Mouse (Mus musculus) embryonic facial prominence, embryonic 11.5 days (tissue): ENCODE measurements around the gene Usb1. TPM values are rescaled to one million over a fixed set of nuclear protein-coding genes. Genes with fewer than 3 reads are reported as not detected.

Experiments used
- ATAC-seq: fragments of 200-750 bp; cut with Nextera tagmentation; replicated peaks from 2 replicates; pipeline ENCODE4 v1.8.0; 2017; ENCODE audit warnings: low read depth; ENCODE audit not compliant: insufficient number of reproducible peaks, low FRiP score, low TSS enrichment
- DNase-seq: peaks from one replicate; pipeline ENCODE4 v3.0.0-alpha.2; 2015; ENCODE audit warnings: low spot score
- H3K27ac ChIP-seq: fragments of 300-500 bp; sonication (generic); replicated peaks from 2 replicates; pipeline ENCODE4 v1.5.1; 2014; ENCODE audit warnings: mild to moderate bottlenecking, low read depth, low read length, control low read depth
- H3K27me3 ChIP-seq: fragments of 300-500 bp; sonication (generic); 2 replicates; pipeline ENCODE4 v1.6.1; 2014; ENCODE audit warnings: mild to moderate bottlenecking, low read length, moderate library complexity, mixed read lengths; ENCODE audit not compliant: control insufficient read depth, insufficient read depth
- H3K36me3 ChIP-seq: fragments of 300-500 bp; sonication (generic); replicated peaks from 2 replicates; pipeline ENCODE4 v1.6.1; 2014; ENCODE audit warnings: low read depth, mild to moderate bottlenecking, low read length, moderate library complexity, mixed read lengths; ENCODE audit not compliant: control insufficient read depth, insufficient read depth
- H3K4me1 ChIP-seq: fragments of 300-500 bp; sonication (generic); 2 replicates; pipeline ENCODE4 v1.6.1; 2014; ENCODE audit warnings: low read length, mixed read lengths; ENCODE audit not compliant: control insufficient read depth, insufficient read depth
- H3K4me2 ChIP-seq: fragments of 300-500 bp; sonication (generic); 2 replicates; pipeline ENCODE4 v1.6.1; 2014; ENCODE audit warnings: low read depth, mild to moderate bottlenecking, control low read depth, low read length, moderate library complexity
- H3K4me3 ChIP-seq: fragments of 300-500 bp; sonication (generic); 2 replicates; pipeline ENCODE4 v1.5.1; 2014; ENCODE audit warnings: low read depth, low read length, control low read depth
- H3K9ac ChIP-seq: fragments of 300-500 bp; sonication (generic); replicated peaks from 2 replicates; pipeline ENCODE4 v1.6.1; 2014; ENCODE audit warnings: mild to moderate bottlenecking, control low read depth, low read length
- H3K9me3 ChIP-seq: fragments of 300-500 bp; sonication (generic); replicated peaks from 2 replicates; pipeline ENCODE4 v1.6.1; 2016; ENCODE audit warnings: mild to moderate bottlenecking, low read length, inconsistent platforms, mixed read lengths; ENCODE audit not compliant: control insufficient read depth
- WGBS: fragments of 180-500 bp; shearing (Covaris S2); extraction: QIAGEN DNeasy Blood & Tissue Kit; methylation state at CpG from one replicate; pipeline ENCODE4 v1.1.7; 2014; 5-methylcytosine and 5-hydroxymethylcytosine counted together
- polyA plus RNA-seq: library from polyadenylated mRNA; unstranded; fragments of >200 nt; fragmentation: Nextera tagmentation; extraction: Ambion mirVana; gene quantifications from 2 replicates; pipeline ENCODE4 v1.2.1, GENCODE M21; 2014

Gene Usb1
- polyA plus RNA-seq, 1 experiment from 2014 or later, result 36.5 TPM

DNA sequence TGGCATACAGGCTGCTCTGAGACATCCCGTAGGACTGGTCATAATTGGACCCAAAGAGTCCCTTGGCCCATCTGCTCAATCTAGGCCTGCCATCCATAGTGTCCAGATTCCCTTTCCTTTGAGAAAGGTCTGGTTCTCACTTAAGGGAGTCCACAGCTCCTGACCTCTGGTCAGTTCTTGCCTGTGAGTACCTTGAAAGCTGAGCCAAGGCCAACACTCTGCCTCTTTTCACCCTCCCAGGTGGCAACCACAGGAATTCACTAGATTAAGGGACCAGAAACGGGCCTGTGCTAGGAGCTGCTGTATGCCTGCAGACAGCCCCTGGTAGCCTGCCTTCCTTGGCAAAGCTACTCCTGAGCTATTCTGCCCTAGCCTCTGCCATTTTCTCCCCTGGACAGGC lies 22.5 kb downstream of the Usb1 start:
- Histone ChIP-seq H3K27ac (no peak overlapping the region), H3K9ac (no peak overlapping the region), H3K4me3 (no peak overlapping the region), H3K27me3 (peaks cover 4% of the 10 kb centered on the region; the same call in 1 of the 2 replicates), H3K4me1 (no peaks in the 10 kb centered on the region; the same call in 1 of the 2 replicates), H3K4me2 (no peak overlapping the region), H3K36me3 (no peaks in the 10 kb centered on the region), H3K9me3 (no peaks in the 10 kb centered on the region)
- no peak for DNase-seq
- no peak for ATAC-seq
- 86% methylated on average over 2 of the region's 2 CpGs for WGBS

DNA sequence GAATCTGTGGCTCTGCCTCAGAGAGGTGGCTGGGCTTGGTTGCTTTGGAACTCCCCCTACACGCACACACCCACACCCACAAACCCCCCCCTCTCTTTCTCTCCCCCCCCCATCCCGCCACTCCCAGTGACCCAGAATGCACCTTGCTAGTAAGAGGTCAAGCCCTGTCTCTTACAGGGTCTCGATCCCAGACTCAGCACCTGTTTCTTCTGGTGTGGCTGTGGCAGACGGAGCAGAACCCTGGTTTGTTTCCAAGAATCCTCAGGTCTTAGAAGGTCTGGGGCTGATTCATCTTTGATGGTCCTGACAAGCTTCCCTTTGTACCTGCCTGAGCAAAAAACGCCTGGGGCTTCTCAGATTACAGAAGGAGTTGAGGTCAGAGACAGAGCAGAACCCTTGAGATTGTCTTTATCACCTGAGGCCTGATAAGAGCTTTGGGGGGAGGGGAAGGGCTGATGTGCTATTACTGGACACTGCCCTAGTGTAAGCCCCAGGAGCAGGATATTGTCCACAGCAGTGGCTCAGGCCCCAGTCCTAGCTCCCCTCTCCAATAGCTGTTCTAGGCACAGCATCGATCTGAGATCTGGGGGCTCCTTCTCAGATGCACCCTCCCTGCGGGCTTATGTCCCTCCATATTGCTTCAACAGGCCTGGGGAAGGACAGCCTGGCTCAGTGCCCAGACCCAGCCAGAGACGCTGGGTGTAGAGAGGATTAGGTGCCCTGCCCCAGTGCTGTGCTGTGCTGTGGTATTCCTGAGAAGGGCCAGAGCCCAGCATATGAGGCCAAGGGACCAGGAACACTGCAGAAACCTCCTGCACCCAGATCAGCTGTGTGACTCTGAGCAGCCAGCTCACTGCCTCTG lies 26.7 kb downstream of the Usb1 start:
- no peaks in the 10 kb centered on the region for H3K9me3 ChIP-seq
- H3K4me3 ChIP-seq, result no peak overlapping the region
- no peak overlapping the region for H3K27ac ChIP-seq
- no peak overlapping the region for H3K4me2 ChIP-seq
- no peaks in the 10 kb centered on the region for H3K36me3 ChIP-seq
- H3K9ac ChIP-seq, result no peak overlapping the region
- H3K27me3 ChIP-seq, result no peaks in the 10 kb centered on the region
- ATAC-seq (no peak), DNase-seq (no peak)
- H3K4me1 ChIP-seq, result no peaks in the 10 kb centered on the region; the same call in 1 of the 2 replicates
- 61% methylated on average over 6 of the region's 8 CpGs for WGBS

DNA sequence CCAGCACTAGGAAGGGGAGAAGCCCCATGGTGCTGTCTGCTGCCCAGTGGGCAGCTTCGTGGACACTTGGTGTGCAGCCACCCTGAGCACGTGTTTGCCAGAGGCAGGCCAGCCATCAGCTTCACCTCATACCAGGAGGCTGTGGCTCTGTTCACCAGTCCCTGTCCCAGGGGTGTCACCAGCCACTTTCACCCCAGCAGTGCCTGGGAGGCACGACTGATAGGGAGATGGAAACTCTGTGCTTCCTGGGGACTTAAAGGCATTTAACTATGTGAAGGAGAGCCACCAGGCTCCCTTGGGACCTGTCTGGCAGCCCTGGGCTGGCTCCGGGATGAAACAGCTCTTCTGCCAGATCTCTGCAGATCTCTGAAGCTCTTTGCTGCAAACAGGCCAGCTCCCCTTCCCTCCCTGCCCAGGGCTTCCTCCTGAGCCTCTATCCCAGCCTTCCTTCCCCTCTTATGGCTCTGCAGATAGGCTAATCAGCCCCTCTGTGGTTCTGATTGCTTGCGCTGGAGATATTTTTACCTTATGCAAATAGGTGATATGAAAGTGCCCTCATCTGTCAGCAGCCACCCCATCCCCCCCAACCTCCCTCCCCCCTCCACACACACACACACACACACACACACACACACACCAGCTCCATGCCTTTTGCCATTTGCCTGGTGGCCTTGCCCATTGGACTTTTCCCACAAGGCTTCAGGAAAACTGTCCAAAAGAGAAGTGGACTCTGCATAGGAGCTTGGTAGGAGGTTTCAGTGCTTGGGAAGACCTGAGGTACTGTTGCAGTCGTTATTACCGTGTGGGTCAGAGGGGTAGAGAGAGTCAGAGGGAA lies 28.3 kb downstream of the Usb1 start:
- H3K27ac ChIP-seq, result no peak overlapping the region
- H3K27me3 ChIP-seq, result no peaks in the 10 kb centered on the region
- WGBS, result 46% methylated on average over 7 of the region's 7 CpGs
- no peaks in the 10 kb centered on the region; the same call in 1 of the 2 replicates for H3K4me1 ChIP-seq
- peak overlapping the region; percentile 28; the same call in 1 of the 2 replicates for H3K9ac ChIP-seq
- DNase-seq (no peak), ATAC-seq (no peak)
- H3K9me3 ChIP-seq, result no peaks in the 10 kb centered on the region
- no peak overlapping the region for H3K4me3 ChIP-seq
- no peak overlapping the region for H3K4me2 ChIP-seq
- H3K36me3 ChIP-seq, result no peaks in the 10 kb centered on the region

DNA sequence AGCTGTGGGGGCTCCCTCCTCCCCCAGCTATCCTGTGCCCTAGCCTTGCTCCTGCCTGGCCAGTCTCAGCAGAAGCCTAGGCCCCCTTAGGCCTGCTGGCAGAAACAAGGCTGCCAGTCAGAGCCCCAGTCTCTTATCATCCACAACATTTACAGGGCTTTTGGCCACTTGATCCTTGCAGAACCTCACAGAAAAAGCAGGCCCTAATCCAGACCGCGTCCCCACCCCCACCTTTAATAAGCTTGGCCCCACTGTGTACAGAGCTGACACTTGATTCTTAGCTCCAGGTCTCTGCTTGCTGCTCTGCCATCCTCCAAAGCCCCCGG lies 28.9 kb downstream of the Usb1 start:
- Histone ChIP-seq H3K36me3 (no peaks in the 10 kb centered on the region), H3K9ac (peak overlapping the region; percentile 28; the same call in 1 of the 2 replicates), H3K4me2 (no peak overlapping the region), H3K4me3 (no peak overlapping the region), H3K27me3 (no peaks in the 10 kb centered on the region), H3K4me1 (no peaks in the 10 kb centered on the region; the same call in 1 of the 2 replicates), H3K27ac (no peak overlapping the region), H3K9me3 (no peaks in the 10 kb centered on the region)
- ATAC-seq (no peak), DNase-seq (no peak)
- 65% methylated on average over 3 of the region's 3 CpGs for WGBS

DNA sequence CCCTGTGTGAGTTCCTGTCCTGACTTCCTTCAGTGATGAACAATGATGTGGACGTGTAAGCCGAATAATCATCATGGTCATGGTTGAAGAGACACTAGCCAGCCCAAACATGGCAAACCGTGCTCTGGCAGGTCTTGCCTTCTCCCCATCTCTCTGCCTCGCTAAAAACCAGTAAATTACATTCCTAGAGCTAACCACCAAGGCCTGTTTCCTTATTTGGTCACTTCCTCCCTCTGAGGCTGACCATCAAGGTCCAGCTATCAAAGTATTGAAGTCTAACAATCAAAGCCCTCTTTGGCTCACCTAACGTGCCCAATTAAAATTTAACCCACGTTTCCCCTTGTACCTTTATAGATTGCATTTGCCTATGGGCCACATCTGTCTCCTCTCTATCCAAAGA lies 30.2 kb downstream of the Usb1 start:
- no peak for DNase-seq
- H3K9me3 ChIP-seq, result no peaks in the 10 kb centered on the region
- 73% methylated on average over 6 of the region's 6 CpGs for WGBS

DNA sequence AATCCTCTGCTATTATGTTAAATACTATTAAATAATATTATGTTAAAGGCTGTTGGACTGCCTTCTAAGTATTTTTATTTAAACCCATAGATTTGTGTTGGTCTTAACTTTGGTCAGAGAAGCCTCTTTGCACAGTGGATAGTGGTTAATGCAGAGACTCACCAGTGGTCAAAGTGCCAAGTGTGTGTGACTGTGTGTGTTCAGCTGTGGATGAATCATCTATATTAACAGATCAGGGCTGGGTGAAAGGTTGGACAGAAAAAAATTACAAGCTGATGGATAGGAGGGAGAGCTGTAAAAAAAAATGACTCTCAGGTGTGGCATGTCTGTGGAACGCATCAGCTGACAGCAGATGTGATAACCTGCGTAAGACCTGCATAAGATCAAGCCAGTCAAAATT lies 31.8 kb downstream of the Usb1 start:
- Histone ChIP-seq H3K27me3 (no peaks in the 10 kb centered on the region), H3K9ac (no peak overlapping the region), H3K36me3 (no peaks in the 10 kb centered on the region), H3K9me3 (no peaks in the 10 kb centered on the region), H3K4me2 (no peak overlapping the region), H3K27ac (no peak overlapping the region), H3K4me3 (no peak overlapping the region), H3K4me1 (no peaks in the 10 kb centered on the region; the same call in 1 of the 2 replicates)
- DNase-seq (no peak), ATAC-seq (no peak)
- 100% methylated on average over 2 of the region's 2 CpGs for WGBS

More for the DNA sequence above, 30.2 kb downstream of the Usb1 start:
- ATAC-seq, result no peak
- no peak overlapping the region for H3K4me2 ChIP-seq
- no peak overlapping the region for H3K9ac ChIP-seq
- no peaks in the 10 kb centered on the region; the same call in 1 of the 2 replicates for H3K4me1 ChIP-seq
- H3K27ac ChIP-seq, result no peak overlapping the region
- H3K27me3 ChIP-seq, result no peaks in the 10 kb centered on the region
- no peak overlapping the region for H3K4me3 ChIP-seq
- H3K36me3 ChIP-seq, result no peaks in the 10 kb centered on the region

DNA sequence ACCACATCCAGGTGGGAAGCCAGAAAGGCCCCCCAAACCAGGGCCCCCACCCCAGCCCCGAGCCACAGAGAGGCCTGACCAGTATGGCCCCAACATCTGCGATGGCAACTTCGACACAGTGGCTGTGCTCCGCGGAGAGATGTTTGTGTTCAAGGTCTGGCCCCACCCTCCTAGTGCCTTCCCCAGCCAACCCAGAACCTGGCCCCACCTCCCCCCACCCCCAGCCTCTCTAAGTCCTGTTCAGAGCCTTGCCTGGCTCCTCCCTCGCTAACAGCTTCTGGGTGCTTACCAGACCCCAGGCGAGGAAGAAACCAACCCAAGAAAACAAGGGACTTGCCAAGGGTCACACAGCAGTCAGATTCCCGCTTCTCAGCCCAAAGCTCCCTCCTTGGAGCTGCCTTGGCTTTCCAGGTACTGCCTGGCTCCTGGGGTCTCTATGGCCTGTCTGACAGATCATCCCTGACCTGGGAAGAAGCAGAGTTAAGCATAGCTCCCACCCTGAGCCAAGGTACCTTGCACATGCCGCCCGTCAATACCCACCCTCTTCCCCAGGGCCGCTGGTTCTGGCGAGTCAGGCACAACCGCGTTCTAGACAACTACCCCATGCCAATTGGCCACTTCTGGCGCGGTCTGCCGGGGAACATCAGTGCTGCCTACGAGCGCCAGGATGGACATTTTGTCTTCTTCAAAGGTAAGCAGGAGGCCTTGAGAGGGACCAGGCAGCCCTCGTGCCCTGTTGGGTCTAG lies 37.7 kb downstream of the Usb1 start:
- Histone ChIP-seq H3K27me3 (no peaks in the 10 kb centered on the region), H3K36me3 (no peaks in the 10 kb centered on the region), H3K9ac (peak overlapping the region; percentile 32), H3K4me3 (peak overlapping the region; percentile 10; the same call in 1 of the 2 replicates), H3K4me2 (peak overlapping the region; percentile 37), H3K27ac (no peak overlapping the region), H3K9me3 (no peaks in the 10 kb centered on the region), H3K4me1 (no peaks in the 10 kb centered on the region; the same call in 1 of the 2 replicates)
- peak; percentile 49 for ATAC-seq
- 50% methylated on average over 20 of the region's 20 CpGs for WGBS
- peak; percentile 64 for DNase-seq
